Mouse (Mus musculus): ENCODE results near the gene Ei24. TPM values are rescaled to one million over a fixed set of nuclear protein-coding genes. Genes with fewer than 3 reads are reported as not detected.

The Ei24 gene
- polyA plus RNA-seq, 1 experiment from 2014 or later: 79.4 TPM

GRCm38 (mm10) chr9:36821644-36822000 is 24.4 kb upstream of the Ei24 start, which contains the start of gene Fez1:
Gene Fez1 (plus strand): TSS chr9:36821864.
- 8% methylated on average over 8 of the region's 8 CpGs for WGBS
- no peaks in the 10 kb centered on the region for H3K36me3 ChIP-seq (ENCODE audit: control insufficient read depth, insufficient read depth)
- no peak within 1 kb of the TSS for H3K4me3 ChIP-seq (ENCODE audit: low read length)
- H3K9me3 ChIP-seq (replicated peaks; ENCODE audit: control insufficient read depth, low read length): no peaks in the 10 kb centered on the region
- H3K27me3 ChIP-seq (ENCODE audit: control insufficient read depth, insufficient read depth, low read length): no peaks in the 10 kb centered on the region
- ATAC-seq (replicated peaks; ENCODE audit: extremely low read depth, insufficient read depth, low FRiP score): no peak
- no peak within 1 kb of the TSS for H3K27ac ChIP-seq (ENCODE audit: low read length)
- no peaks in the 10 kb centered on the region for H3K4me1 ChIP-seq (ENCODE audit: control insufficient read depth, insufficient read depth, low read length)
- H3K9ac ChIP-seq (ENCODE audit: low read length): no peak within 1 kb of the TSS
- H3K4me2 ChIP-seq (ENCODE audit: low read depth, low read length): 0 out of 2 replicates have a peak within 1 kb of the TSS, but pooled peaks have one; percentile 11

GRCm38 (mm10) chr9:36820969-36821643 is 23.9 kb upstream of the Ei24 start:
- Histone ChIP-seq H3K27me3 (ENCODE audit: control insufficient read depth, insufficient read depth, low read length) (no peaks in the 10 kb centered on the region), H3K9me3 (replicated peaks; ENCODE audit: control insufficient read depth, low read length) (no peaks in the 10 kb centered on the region), H3K27ac (ENCODE audit: low read length) (no peak overlapping the region), H3K4me3 (ENCODE audit: low read length) (no peak overlapping the region), H3K4me1 (ENCODE audit: control insufficient read depth, insufficient read depth, low read length) (no peaks in the 10 kb centered on the region), H3K36me3 (ENCODE audit: control insufficient read depth, insufficient read depth) (no peaks in the 10 kb centered on the region), H3K4me2 (ENCODE audit: low read depth, low read length) (0 out of 2 replicates have a peak overlapping the region, but pooled peaks have one; percentile 11), H3K9ac (ENCODE audit: low read length) (no peak overlapping the region)
- ATAC-seq (replicated peaks; ENCODE audit: extremely low read depth, insufficient read depth, low FRiP score): no peak
- WGBS: 45% methylated on average over 9 of the region's 9 CpGs

GRCm38 (mm10) chr9:36818905-36819304 is 21.7 kb upstream of the Ei24 start:
- Histone ChIP-seq H3K9me3 (replicated peaks; ENCODE audit: control insufficient read depth, low read length) (no peaks in the 10 kb centered on the region), H3K36me3 (ENCODE audit: control insufficient read depth, insufficient read depth) (no peaks in the 10 kb centered on the region), H3K4me3 (ENCODE audit: low read length) (no peak overlapping the region), H3K4me2 (ENCODE audit: low read depth, low read length) (no peak overlapping the region), H3K9ac (ENCODE audit: low read length) (no peak overlapping the region), H3K27me3 (ENCODE audit: control insufficient read depth, insufficient read depth, low read length) (no peaks in the 10 kb centered on the region), H3K4me1 (ENCODE audit: control insufficient read depth, insufficient read depth, low read length) (no peaks in the 10 kb centered on the region), H3K27ac (ENCODE audit: low read length) (no peak overlapping the region)
- WGBS: 48% methylated on average over 4 of the region's 4 CpGs
- no peak for ATAC-seq (replicated peaks; ENCODE audit: extremely low read depth, insufficient read depth, low FRiP score)

GRCm38 (mm10) chr9:36814486-36814885 is 17.3 kb upstream of the Ei24 start:
- no peaks in the 10 kb centered on the region for H3K27me3 ChIP-seq (ENCODE audit: control insufficient read depth, insufficient read depth, low read length)
- no peaks in the 10 kb centered on the region for H3K36me3 ChIP-seq (ENCODE audit: control insufficient read depth, insufficient read depth)
- no peaks in the 10 kb centered on the region for H3K9me3 ChIP-seq (replicated peaks; ENCODE audit: control insufficient read depth, low read length)
- no peaks in the 10 kb centered on the region for H3K4me1 ChIP-seq (ENCODE audit: control insufficient read depth, insufficient read depth, low read length)
- H3K4me2 ChIP-seq (ENCODE audit: low read depth, low read length): no peak overlapping the region
- no peak overlapping the region for H3K9ac ChIP-seq (ENCODE audit: low read length)
- no peak overlapping the region for H3K4me3 ChIP-seq (ENCODE audit: low read length)
- no peak overlapping the region for H3K27ac ChIP-seq (ENCODE audit: low read length)
- ATAC-seq (replicated peaks; ENCODE audit: extremely low read depth, insufficient read depth, low FRiP score): no peak
- 70% methylated on average over 3 of the region's 3 CpGs for WGBS

GRCm38 (mm10) chr9:36808126-36808785 is 11.1 kb upstream of the Ei24 start:
- H3K27me3 ChIP-seq (ENCODE audit: control insufficient read depth, insufficient read depth, low read length): no peaks in the 10 kb centered on the region
- no peak overlapping the region for H3K4me3 ChIP-seq (ENCODE audit: low read length)
- no peak overlapping the region for H3K4me2 ChIP-seq (ENCODE audit: low read depth, low read length)
- ATAC-seq (replicated peaks; ENCODE audit: extremely low read depth, insufficient read depth, low FRiP score): no peak
- H3K9ac ChIP-seq (ENCODE audit: low read length): no peak overlapping the region
- no peaks in the 10 kb centered on the region for H3K36me3 ChIP-seq (ENCODE audit: control insufficient read depth, insufficient read depth)
- WGBS: 72% methylated on average over 5 of the region's 5 CpGs
- H3K27ac ChIP-seq (ENCODE audit: low read length): no peak overlapping the region
- no peaks in the 10 kb centered on the region for H3K9me3 ChIP-seq (replicated peaks; ENCODE audit: control insufficient read depth, low read length)
- H3K4me1 ChIP-seq (ENCODE audit: control insufficient read depth, insufficient read depth, low read length): no peaks in the 10 kb centered on the region

GRCm38 (mm10) chr9:36805256-36805975 is 8.2 kb upstream of the Ei24 start:
- Histone ChIP-seq H3K9me3 (replicated peaks; ENCODE audit: control insufficient read depth, low read length) (no peaks in the 10 kb centered on the region), H3K4me1 (ENCODE audit: control insufficient read depth, insufficient read depth, low read length) (no peaks in the 10 kb centered on the region), H3K4me2 (ENCODE audit: low read depth, low read length) (no peak overlapping the region), H3K4me3 (ENCODE audit: low read length) (no peak overlapping the region), H3K36me3 (ENCODE audit: control insufficient read depth, insufficient read depth) (no peaks in the 10 kb centered on the region), H3K27me3 (ENCODE audit: control insufficient read depth, insufficient read depth, low read length) (no peaks in the 10 kb centered on the region), H3K9ac (ENCODE audit: low read length) (no peak overlapping the region), H3K27ac (ENCODE audit: low read length) (no peak overlapping the region)
- no peak for ATAC-seq (replicated peaks; ENCODE audit: extremely low read depth, insufficient read depth, low FRiP score)
- 82% methylated on average over 3 of the region's 3 CpGs for WGBS

GRCm38 (mm10) chr9:36803926-36804325 is 6.7 kb upstream of the Ei24 start:
- Histone ChIP-seq H3K9ac (ENCODE audit: low read length) (no peak overlapping the region), H3K27ac (ENCODE audit: low read length) (no peak overlapping the region), H3K36me3 (ENCODE audit: control insufficient read depth, insufficient read depth) (no peaks in the 10 kb centered on the region), H3K4me2 (ENCODE audit: low read depth, low read length) (no peak overlapping the region), H3K4me1 (ENCODE audit: control insufficient read depth, insufficient read depth, low read length) (no peaks in the 10 kb centered on the region), H3K9me3 (replicated peaks; ENCODE audit: control insufficient read depth, low read length) (no peaks in the 10 kb centered on the region), H3K4me3 (ENCODE audit: low read length) (no peak overlapping the region), H3K27me3 (ENCODE audit: control insufficient read depth, insufficient read depth, low read length) (no peaks in the 10 kb centered on the region)
- no peak for ATAC-seq (replicated peaks; ENCODE audit: extremely low read depth, insufficient read depth, low FRiP score)
- WGBS: 68% methylated on average over 3 of the region's 3 CpGs

GRCm38 (mm10) chr9:36803386-36803785 is 6.2 kb upstream of the Ei24 start:
- Histone ChIP-seq H3K9ac (ENCODE audit: low read length) (no peak overlapping the region), H3K36me3 (ENCODE audit: control insufficient read depth, insufficient read depth) (no peaks in the 10 kb centered on the region), H3K9me3 (replicated peaks; ENCODE audit: control insufficient read depth, low read length) (no peaks in the 10 kb centered on the region), H3K27ac (ENCODE audit: low read length) (no peak overlapping the region), H3K4me1 (ENCODE audit: control insufficient read depth, insufficient read depth, low read length) (no peaks in the 10 kb centered on the region), H3K27me3 (ENCODE audit: control insufficient read depth, insufficient read depth, low read length) (no peaks in the 10 kb centered on the region), H3K4me2 (ENCODE audit: low read depth, low read length) (no peak overlapping the region), H3K4me3 (ENCODE audit: low read length) (no peak overlapping the region)
- WGBS: 75% methylated on average over 6 of the region's 6 CpGs
- ATAC-seq (replicated peaks; ENCODE audit: extremely low read depth, insufficient read depth, low FRiP score): no peak

GRCm38 (mm10) chr9:36802951-36803350 is 5.8 kb upstream of the Ei24 start:
- ATAC-seq (replicated peaks; ENCODE audit: extremely low read depth, insufficient read depth, low FRiP score): no peak
- Histone ChIP-seq H3K4me1 (ENCODE audit: control insufficient read depth, insufficient read depth, low read length) (no peaks in the 10 kb centered on the region), H3K9me3 (replicated peaks; ENCODE audit: control insufficient read depth, low read length) (no peaks in the 10 kb centered on the region), H3K27me3 (ENCODE audit: control insufficient read depth, insufficient read depth, low read length) (no peaks in the 10 kb centered on the region), H3K4me3 (ENCODE audit: low read length) (no peak overlapping the region), H3K27ac (ENCODE audit: low read length) (no peak overlapping the region), H3K4me2 (ENCODE audit: low read depth, low read length) (no peak overlapping the region), H3K9ac (ENCODE audit: low read length) (no peak overlapping the region), H3K36me3 (ENCODE audit: control insufficient read depth, insufficient read depth) (no peaks in the 10 kb centered on the region)
- WGBS: 81% methylated on average over 3 of the region's 3 CpGs

Measured in heart, embryonic 16.5 days (tissue).